Mouse (Mus musculus) brain, embryonic 14.5 days (tissue): ENCODE measurements around the gene Vmn1r23.

ENCODE experiments used
- CTCF ChIP-seq: fragments of 200-500 bp; IDR thresholded peaks from 2 replicates; pipeline ENCODE4 v1.5.1; 2012; ENCODE audit warnings: inconsistent platforms, mild to moderate bottlenecking, moderate library complexity, borderline replicate concordance; ENCODE audit not compliant: insufficient read depth, insufficient read length; ENCODE audit errors: extremely low read depth
- POLR2A ChIP-seq: fragments of 200-500 bp; IDR thresholded peaks from 2 replicates; pipeline ENCODE4 v1.6.1; 2012; ENCODE audit warnings: mild to moderate bottlenecking, inconsistent platforms, borderline replicate concordance; ENCODE audit not compliant: poor library complexity, insufficient read depth, insufficient read length, severe bottlenecking; ENCODE audit errors: extremely low read depth

- TF ChIP-seq POLR2A: no peak
- TF ChIP-seq CTCF: no peak
These were observed at the start of gene Vmn1r23 for GRCm38 (mm10) chr6:57926738-57927137.
